Mouse (Mus musculus) Patski (cell line): ENCODE results near the gene Gm5737. TPM values are rescaled to one million over a fixed set of nuclear protein-coding genes. Genes with fewer than 3 reads are reported as not detected.

Experiments used
- ATAC-seq: fragments of 100-300 bp; one replicate; pipeline ENCODE4 v1.8.0; 2021
- CTCF ChIA-PET: fragments of 350-600 bp; sonication (Branson Sonifier 250); formaldehyde crosslinking; loops from one replicate; lab custom pipeline; 2022; ENCODE audit warnings: inconsistent platforms; lab: Charles Lee
- POLR2A ChIA-PET: fragments of 350-600 bp; sonication (Branson Sonifier 250); formaldehyde crosslinking; loops from one replicate; lab custom pipeline; 2022; ENCODE audit warnings: antibody characterized with exemption, inconsistent platforms; lab: Charles Lee
- DNase-seq: peaks from one replicate; pipeline ENCODE4 v3.0.0-alpha.2; 2011; ENCODE audit warnings: low read depth, low spot score
- H3K27me3 ChIP-seq: fragments of 371-371 bp; one replicate; pipeline ENCODE4 v1.5.1; 2021
- CTCF ChIP-seq: fragments of 100-300 bp; IDR thresholded peaks from one replicate; pipeline ENCODE4 v1.5.1; 2021
- in situ Hi-C: fragments of 300-500 bp; cut with MboI; formaldehyde crosslinking; loops from 3 replicates; pipeline ENCODE4 v1.11.1; 2018; ENCODE audit warnings: low pct_unique_long_range_greater_than_20kb, mixed read lengths
- polyA plus RNA-seq: library from polyadenylated mRNA; unstranded; gene quantifications from one replicate; pipeline ENCODE4 v1.2.3, GENCODE M21; 2021

The Gm5737 gene
- polyA plus RNA-seq, 1 experiment from 2014 or later: not detected

DNA sequence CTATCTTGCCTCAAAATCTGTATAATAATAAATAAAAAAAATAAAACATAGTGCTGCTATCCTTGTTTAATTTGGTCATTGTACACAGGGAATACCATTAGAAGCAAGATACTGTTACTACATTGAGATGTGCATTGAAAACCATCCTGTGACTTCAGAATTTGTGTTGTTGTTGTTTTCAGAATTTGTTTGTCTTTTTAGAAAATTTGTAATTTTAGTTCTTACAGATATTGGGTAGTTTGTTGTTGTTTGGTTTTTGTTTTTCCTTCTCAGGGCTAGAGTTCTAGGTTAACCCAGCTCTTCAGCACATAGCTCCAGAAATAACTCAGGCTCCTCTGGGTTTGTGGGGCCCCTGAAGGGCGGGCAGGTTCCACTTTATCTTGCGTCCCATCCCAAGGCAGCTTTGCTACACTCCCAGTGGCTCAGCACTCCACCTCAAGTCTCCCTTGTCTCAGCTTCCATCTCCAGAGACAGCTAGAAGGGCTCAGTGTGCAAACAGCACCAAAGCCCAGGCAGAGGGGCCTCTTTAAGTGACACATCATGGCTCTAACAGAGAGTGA is 49.4 kb downstream of the Gm5737 start:
- TF ChIP-seq CTCF: no peak
- no peaks in the 10 kb centered on the region for H3K27me3 ChIP-seq
- POLR2A ChIA-PET: no interaction called here
- ATAC-seq: no peak
- in situ Hi-C loops: no loop called here
- CTCF ChIA-PET: interaction anchor here (1.0 to 1.5 kb wide), 3 partner anchors 9 to 26 kb away, joined by 3 to 5 read pairs (median 4); no protein-coding TSS in a partner anchor
- DNase-seq: no peak

- ATAC-seq: no peak
- no peaks in the 10 kb centered on the region for H3K27me3 ChIP-seq
- ChIA-PET POLR2A (no interaction called here), CTCF (interaction anchor here (1.0 to 1.5 kb wide), 3 partner anchors 9 to 26 kb away, joined by 3 to 5 read pairs (median 4); no protein-coding TSS in a partner anchor)
- in situ Hi-C loops: no loop called here
- TF ChIP-seq CTCF: no peak
- DNase-seq: no peak
Observed at GRCm38 (mm10) chr7:120862196-120862595, 50.0 kb downstream of the Gm5737 start.

DNA sequence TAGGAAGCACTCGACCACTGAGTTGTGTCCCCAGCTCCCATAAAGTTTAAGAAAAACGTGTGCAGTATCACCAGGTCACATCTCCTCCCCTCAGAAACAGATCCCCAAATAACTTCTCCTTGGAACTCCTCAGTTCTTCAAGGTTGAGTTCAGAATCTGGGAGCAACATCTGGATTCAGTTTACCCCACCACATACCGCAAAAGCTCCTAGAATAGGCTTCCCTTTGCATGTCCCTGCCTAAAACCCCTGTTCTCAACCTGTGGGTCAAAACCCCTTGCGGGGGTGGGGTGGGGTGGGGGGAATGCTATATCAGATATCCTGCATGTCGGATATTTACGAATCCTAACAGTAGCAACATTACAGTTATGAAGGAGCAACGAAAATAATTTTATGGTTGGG is 50.5 kb downstream of the Gm5737 start:
- CTCF ChIA-PET: interaction anchor here (1.0 to 1.5 kb wide), 2 partner anchors 8 to 27 kb away, joined by 3 to 5 read pairs; no protein-coding TSS in a partner anchor
- in situ Hi-C loops: no loop called here
- POLR2A ChIA-PET: no interaction called here
- DNase-seq (no peak), ATAC-seq (no peak)
- no peak for TF ChIP-seq CTCF
- no peaks in the 10 kb centered on the region for H3K27me3 ChIP-seq

GRCm38 (mm10) chr7:120863476-120863875 is 51.3 kb downstream of the Gm5737 start:
- ChIA-PET POLR2A (interaction anchor here (1.6 kb wide), 1 partner anchor 11 kb away, joined by 6 read pairs; no protein-coding TSS in a partner anchor), CTCF (no interaction called here)
- ATAC-seq (no peak), DNase-seq (no peak)
- TF ChIP-seq CTCF: no peak
- no peaks in the 10 kb centered on the region for H3K27me3 ChIP-seq
- in situ Hi-C loops: no loop called here

- POLR2A ChIA-PET: interaction anchor here (0.6 to 1.6 kb wide), 2 partner anchors 12 to 13 kb away, joined by 3 to 6 read pairs; no protein-coding TSS in a partner anchor
- in situ Hi-C loops: no loop called here
- TF ChIP-seq CTCF: no peak
Observed at GRCm38 (mm10) chr7:120865100-120865499, 52.9 kb downstream of the Gm5737 start.

DNA sequence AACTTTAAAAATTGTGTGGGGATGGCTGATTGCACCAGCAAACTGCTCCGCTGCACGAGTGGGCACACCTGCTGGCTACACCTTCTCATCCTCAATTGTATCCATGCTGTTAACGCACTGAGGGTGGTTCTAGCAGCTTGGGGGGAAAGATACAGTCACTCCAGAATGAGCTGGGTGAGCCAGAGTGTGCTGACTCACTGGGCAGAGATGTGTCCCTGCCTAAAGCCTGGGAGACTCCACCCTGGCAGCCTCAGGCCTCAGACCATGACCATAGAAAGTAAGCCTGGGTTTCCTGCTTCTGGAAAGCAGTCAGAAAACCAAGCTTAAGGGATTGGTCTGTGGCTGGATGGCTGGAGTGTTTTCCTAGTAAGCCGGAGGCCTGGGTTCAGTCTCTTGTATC is 53.7 kb downstream of the Gm5737 start:
- CTCF ChIA-PET: interaction anchor here (0.8 to 1.6 kb wide), 5 partner anchors 12 to 181 kb away, joined by 3 to 5 read pairs (median 4); no protein-coding TSS in a partner anchor
- peak; percentile 95 for ATAC-seq
- peak; percentile 73 for DNase-seq

More at GRCm38 (mm10) chr7:120865100-120865499, 52.9 kb downstream of the Gm5737 start:
- H3K27me3 ChIP-seq: no peaks in the 10 kb centered on the region
- CTCF ChIA-PET: interaction anchor here (0.7 to 1.5 kb wide), 2 partner anchors 9 to 12 kb away, joined by 3 to 5 read pairs; no protein-coding TSS in a partner anchor
- DNase-seq: no peak
- peak; percentile 19 for ATAC-seq

DNA sequence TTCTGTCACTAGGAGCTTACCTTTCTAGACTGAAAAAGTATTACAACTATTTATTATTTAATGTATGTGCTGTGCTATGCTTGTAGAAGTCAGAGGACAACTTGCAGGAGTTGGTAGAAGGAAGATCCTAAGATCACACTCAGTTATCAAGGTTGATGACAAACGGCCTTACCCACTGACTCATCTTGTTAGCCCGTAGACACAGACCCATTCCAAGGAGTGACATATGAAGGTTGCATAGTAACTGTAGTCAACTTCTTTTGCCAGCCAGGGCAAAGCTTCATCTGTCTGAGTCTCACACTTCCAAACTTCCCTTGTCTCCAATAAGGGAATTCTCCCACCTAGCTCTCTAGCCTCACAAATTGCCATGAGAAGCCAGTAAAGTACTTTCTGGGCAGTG is 54.5 kb downstream of the Gm5737 start:
- no peak for DNase-seq
- in situ Hi-C loops: no loop called here
- POLR2A ChIA-PET: interaction anchor here (0.7 to 1.4 kb wide), 2 partner anchors 14 to 15 kb away, joined by 3 to 7 read pairs; no protein-coding TSS in a partner anchor
- no peak for TF ChIP-seq CTCF
- CTCF ChIA-PET: interaction anchor here (0.8 to 1.6 kb wide), 9 partner anchors 13 to 180 kb away, joined by 3 to 5 read pairs (median 4); partner anchors contain the start of gene Polr3e
- H3K27me3 ChIP-seq: no peaks in the 10 kb centered on the region
- ATAC-seq: no peak

More for the DNA sequence above, 53.7 kb downstream of the Gm5737 start:
- H3K27me3 ChIP-seq: no peaks in the 10 kb centered on the region
- POLR2A ChIA-PET: interaction anchor here (0.6 to 1.4 kb wide), 3 partner anchors 13 to 15 kb away, joined by 3 to 7 read pairs (median 3); no protein-coding TSS in a partner anchor
- TF ChIP-seq CTCF: no peak
- in situ Hi-C loops: no loop called here

- no peaks in the 10 kb centered on the region for H3K27me3 ChIP-seq
- DNase-seq (no peak), ATAC-seq (no peak)
- in situ Hi-C loops: no loop called here
- CTCF ChIA-PET: interaction anchor here (0.7 to 1.6 kb wide), 7 partner anchors 9 to 50 kb away, joined by 3 to 5 read pairs (median 3); partner anchors contain the start of gene Polr3e
- POLR2A ChIA-PET: interaction anchor here (1.4 kb wide), 1 partner anchor 25 kb away, joined by 4 read pairs; the partner anchor contains the start of gene Eef2k
- TF ChIP-seq CTCF: no peak
Observed at GRCm38 (mm10) chr7:120867720-120868119, 55.6 kb downstream of the Gm5737 start.

DNA sequence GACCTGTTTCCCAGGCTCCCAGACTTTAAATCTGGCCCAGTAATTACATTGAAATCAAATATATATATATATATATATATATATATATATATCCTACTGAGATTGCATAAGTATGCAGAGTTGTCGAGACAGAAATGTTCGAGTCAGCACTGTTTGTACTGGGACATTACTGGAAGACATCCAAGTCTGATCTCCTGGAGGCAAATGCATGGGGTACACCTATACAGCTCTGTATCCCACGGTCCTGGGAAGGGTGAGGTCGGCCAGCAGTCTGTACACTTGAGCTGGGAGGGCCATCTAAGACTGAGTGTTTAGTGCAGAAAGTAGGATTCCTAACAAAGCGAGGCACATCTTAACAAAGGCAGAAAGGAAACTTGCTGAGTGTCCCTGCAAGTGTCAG is 57.7 kb downstream of the Gm5737 start:
- no peak for ATAC-seq
- no peak for DNase-seq
- no peaks in the 10 kb centered on the region for H3K27me3 ChIP-seq
- in situ Hi-C loops: no loop called here
- TF ChIP-seq CTCF: no peak
- ChIA-PET POLR2A (no interaction called here), CTCF (interaction anchor here (2.6 kb wide), 1 partner anchor 8 kb away, joined by 5 read pairs; no protein-coding TSS in a partner anchor)

DNA sequence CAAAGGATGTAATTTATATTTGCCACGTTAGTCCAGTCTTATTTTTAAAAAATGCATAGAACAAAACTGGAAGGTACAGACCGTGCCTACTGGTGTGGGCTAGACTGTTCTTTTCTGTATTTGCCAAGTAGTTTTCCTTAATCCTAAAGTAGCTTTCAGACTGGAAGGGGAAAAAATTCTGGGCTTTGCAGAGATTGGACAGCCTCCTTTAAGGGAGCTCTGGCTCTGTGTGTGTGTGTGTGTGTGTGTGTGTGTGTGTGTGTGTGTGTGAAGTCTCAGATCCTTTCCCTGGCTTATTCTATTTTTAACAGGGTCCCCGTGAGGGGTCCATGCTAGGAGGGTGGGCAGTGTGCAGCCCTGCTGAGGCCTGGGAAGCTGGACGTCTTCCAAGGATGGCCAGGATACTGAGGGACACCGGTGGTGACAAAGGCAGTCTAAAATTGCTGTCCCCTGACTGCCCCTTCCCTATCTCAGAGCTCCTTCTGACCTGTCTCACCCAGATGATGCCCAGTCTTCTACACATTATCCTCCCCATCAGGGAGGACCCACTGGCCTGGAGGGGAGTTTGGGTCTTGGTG is 58.4 kb downstream of the Gm5737 start:
- no peak for DNase-seq
- in situ Hi-C loops: no loop called here
- no peak for ATAC-seq
- ChIA-PET CTCF (interaction anchor here (1.0 to 2.6 kb wide), 2 partner anchors 9 to 19 kb away, joined by 3 to 5 read pairs; no protein-coding TSS in a partner anchor), POLR2A (no interaction called here)
- no peaks in the 10 kb centered on the region for H3K27me3 ChIP-seq
- no peak for TF ChIP-seq CTCF
